Mouse (Mus musculus) midbrain, embryonic 10.5 days (tissue): ENCODE results near the gene Dnah7b. TPM values are rescaled to one million over a fixed set of nuclear protein-coding genes. Genes with fewer than 3 reads are reported as not detected.
"Not testable (repeated sequence)": the region's sequence is repeated elsewhere in the genome, so short reads cannot be mapped to it uniquely, and the experiment has no call there.

Source experiments
- DNase-seq: peaks from one replicate; pipeline ENCODE4 v3.0.0-alpha.2; 2017; ENCODE audit warnings: low spot score
- H3K27ac ChIP-seq: fragments of 300-500 bp; sonication (generic); replicated peaks from 2 replicates; pipeline ENCODE4 v1.5.1; 2016; ENCODE audit warnings: mild to moderate bottlenecking
- H3K27me3 ChIP-seq: fragments of 300-500 bp; sonication (generic); 2 replicates; pipeline ENCODE4 v1.6.1; 2016; ENCODE audit warnings: low read depth, mild to moderate bottlenecking; ENCODE audit not compliant: poor library complexity, severe bottlenecking
- H3K36me3 ChIP-seq: fragments of 300-500 bp; sonication (generic); 2 replicates; pipeline ENCODE4 v1.6.1; 2016; ENCODE audit warnings: mild to moderate bottlenecking, moderate library complexity
- H3K4me1 ChIP-seq: fragments of 300-500 bp; sonication (generic); 2 replicates; pipeline ENCODE4 v1.6.1; 2016
- H3K4me3 ChIP-seq: fragments of 300-500 bp; sonication (generic); 2 replicates; pipeline ENCODE4 v1.5.1; 2016; ENCODE audit warnings: mild to moderate bottlenecking, moderate library complexity
- H3K9me3 ChIP-seq: fragments of 300-500 bp; sonication (generic); replicated peaks from 2 replicates; pipeline ENCODE4 v1.6.1; 2016; ENCODE audit warnings: mild to moderate bottlenecking
- WGBS: fragments of 180-500 bp; shearing (Covaris S2); methylation state at CpG from one replicate; pipeline ENCODE4 v1.1.7; 2016; 5-methylcytosine and 5-hydroxymethylcytosine counted together
- polyA plus RNA-seq: library from polyadenylated mRNA; unstranded; fragments of >200 nt; fragmentation: Nextera tagmentation; extraction: Ambion mirVana; gene quantifications from 2 replicates; pipeline ENCODE4 v1.2.1, GENCODE M21; 2016

Dnah7b gene
- polyA plus RNA-seq: 1.9 and 2.2 TPM in 2 replicates

- Histone ChIP-seq H3K4me3 (peak within 1 kb of the TSS; percentile 66), H3K4me1 (peaks cover 14% of the 10 kb centered on the region), H3K36me3 (no peaks in the 10 kb centered on the region), H3K27ac (peak within 1 kb of the TSS; percentile 96), H3K27me3 (no peaks in the 10 kb centered on the region), H3K9me3 (no peaks in the 10 kb centered on the region)
- DNase-seq: no peak
- WGBS: 43% methylated on average over 1 of the region's 1 CpGs
Observed at GRCm38 (mm10) chr1:46066015-46066414, at the start of gene Dnah7b. Dnah7b (plus strand) TSS chr1:46066315.

- no peaks in the 10 kb centered on the region for H3K4me1 ChIP-seq
- no peak overlapping the region for H3K27ac ChIP-seq
- WGBS: 48% methylated on average over 2 of the region's 2 CpGs
- H3K27me3 ChIP-seq: no peaks in the 10 kb centered on the region
- no peak overlapping the region for H3K4me3 ChIP-seq
- no peaks in the 10 kb centered on the region for H3K36me3 ChIP-seq
- peak; percentile 17 for DNase-seq
- H3K9me3 ChIP-seq: no peaks in the 10 kb centered on the region
Observed at GRCm38 (mm10) chr1:46018382-46018977, 47.6 kb upstream of the Dnah7b start.

- Histone ChIP-seq H3K36me3 (no peaks in the 10 kb centered on the region), H3K9me3 (no peaks in the 10 kb centered on the region), H3K27me3 (no peaks in the 10 kb centered on the region), H3K4me3 (no peak overlapping the region), H3K4me1 (no peaks in the 10 kb centered on the region), H3K27ac (no peak overlapping the region)
- no peak for DNase-seq
- 32% methylated on average over 2 of the region's 2 CpGs for WGBS
Observed at GRCm38 (mm10) chr1:46022262-46022661, 43.9 kb upstream of the Dnah7b start.

- Histone ChIP-seq H3K36me3 (no peaks in the 10 kb centered on the region), H3K27me3 (no peaks in the 10 kb centered on the region), H3K27ac (no peak overlapping the region), H3K4me3 (no peak overlapping the region), H3K4me1 (no peaks in the 10 kb centered on the region), H3K9me3 (no peaks in the 10 kb centered on the region)
- 89% methylated on average over 1 of the region's 1 CpGs for WGBS
- no peak for DNase-seq
Observed at GRCm38 (mm10) chr1:46031993-46032555, 34.0 kb upstream of the Dnah7b start.

GRCm38 (mm10) chr1:46048188-46048587, 17.9 kb upstream of the Dnah7b start:
- Histone ChIP-seq H3K4me1 (no peaks in the 10 kb centered on the region), H3K4me3 (no peak overlapping the region), H3K36me3 (no peaks in the 10 kb centered on the region), H3K9me3 (no peaks in the 10 kb centered on the region), H3K27ac (no peak overlapping the region), H3K27me3 (no peaks in the 10 kb centered on the region)
- no peak for DNase-seq

GRCm38 (mm10) chr1:46066484-46067251, 553 bp downstream of the Dnah7b start:
- no peaks in the 10 kb centered on the region for H3K36me3 ChIP-seq

GRCm38 (mm10) chr1:46068787-46069186, 2.7 kb downstream of the Dnah7b start:
- 97% methylated on average over 3 of the region's 3 CpGs for WGBS
- H3K27ac ChIP-seq, H3K36me3 ChIP-seq, H3K9me3 ChIP-seq, DNase-seq, H3K4me3 ChIP-seq, H3K27me3 ChIP-seq: not testable (repeated sequence)
- H3K4me1 ChIP-seq: peaks cover 14% of the 10 kb centered on the region

More at GRCm38 (mm10) chr1:46066484-46067251, 553 bp downstream of the Dnah7b start:
- peak overlapping the region; percentile 66 for H3K4me3 ChIP-seq
- peak overlapping the region; percentile 96 for H3K27ac ChIP-seq
- no peaks in the 10 kb centered on the region for H3K9me3 ChIP-seq
- WGBS: under 1% methylated on average over 28 of the region's 28 CpGs
- DNase-seq: peak; percentile 90
- H3K27me3 ChIP-seq: no peaks in the 10 kb centered on the region
- H3K4me1 ChIP-seq: peaks cover 14% of the 10 kb centered on the region

GRCm38 (mm10) chr1:46077891-46078290, 11.8 kb downstream of the Dnah7b start:
- no peak for DNase-seq
- H3K4me1 ChIP-seq: no peaks in the 10 kb centered on the region
- WGBS: 92% methylated on average over 2 of the region's 2 CpGs
- H3K4me3 ChIP-seq: no peak overlapping the region
- H3K27ac ChIP-seq: no peak overlapping the region
- H3K9me3 ChIP-seq: no peaks in the 10 kb centered on the region
- H3K27me3 ChIP-seq: no peaks in the 10 kb centered on the region
- no peaks in the 10 kb centered on the region for H3K36me3 ChIP-seq

- DNase-seq: no peak
- Histone ChIP-seq H3K4me1 (no peaks in the 10 kb centered on the region), H3K9me3 (no peaks in the 10 kb centered on the region), H3K4me3 (no peak overlapping the region), H3K27me3 (no peaks in the 10 kb centered on the region), H3K36me3 (peaks cover 3% of the 10 kb centered on the region; the same call in 1 of the 2 replicates), H3K27ac (no peak overlapping the region)
- WGBS: 78% methylated on average over 2 of the region's 2 CpGs
Observed at GRCm38 (mm10) chr1:46100484-46100883, 34.4 kb downstream of the Dnah7b start.

- H3K36me3 ChIP-seq, DNase-seq, H3K27ac ChIP-seq, H3K4me1 ChIP-seq, H3K4me3 ChIP-seq, H3K9me3 ChIP-seq, H3K27me3 ChIP-seq: not testable (repeated sequence)
Observed at GRCm38 (mm10) chr1:46112606-46113005, 46.5 kb downstream of the Dnah7b start.

GRCm38 (mm10) chr1:46117179-46117578, 51.1 kb downstream of the Dnah7b start:
- H3K36me3 ChIP-seq, H3K4me1 ChIP-seq, H3K9me3 ChIP-seq, DNase-seq, H3K27ac ChIP-seq, H3K27me3 ChIP-seq, H3K4me3 ChIP-seq: not testable (repeated sequence)
- WGBS: 86% methylated on average over 2 of the region's 2 CpGs

- Histone ChIP-seq H3K4me1 (no peaks in the 10 kb centered on the region), H3K9me3 (no peaks in the 10 kb centered on the region), H3K4me3 (no peak overlapping the region), H3K27me3 (no peaks in the 10 kb centered on the region), H3K36me3 (no peaks in the 10 kb centered on the region), H3K27ac (no peak overlapping the region)
- no peak for DNase-seq
- 73% methylated on average over 4 of the region's 4 CpGs for WGBS
Observed at GRCm38 (mm10) chr1:46128058-46128457, 61.9 kb downstream of the Dnah7b start.

- H3K4me3 ChIP-seq, H3K4me1 ChIP-seq, H3K27ac ChIP-seq, H3K36me3 ChIP-seq, H3K9me3 ChIP-seq, H3K27me3 ChIP-seq, DNase-seq: not testable (repeated sequence)
- WGBS: 41% methylated on average over 2 of the region's 2 CpGs
Observed at GRCm38 (mm10) chr1:46196835-46197234, 130.7 kb downstream of the Dnah7b start.
